Mouse (Mus musculus) cerebellum, adult 2 months (tissue): Measurements from ENCODE around the gene Slc25a19. TPM values are rescaled to one million over a fixed set of nuclear protein-coding genes. Genes with fewer than 3 reads are reported as not detected.
A peak's percentile ranks its signal among the peaks of the same experiment; 100 is the strongest.

Source experiments
- DNase-seq, 2 experiments: peaks; one replicate each; pipeline ENCODE4 v3.0.0; 2021
- H3K27ac ChIP-seq: fragments of 200-500 bp; 2 replicates; pipeline ENCODE4 v1.5.1; 2012; ENCODE audit warnings: low read length, control low read depth, inconsistent platforms; ENCODE audit not compliant: insufficient read depth
- H3K27me3 ChIP-seq: fragments of 200-500 bp; 2 replicates; pipeline ENCODE4 v1.6.1; 2012; ENCODE audit warnings: inconsistent platforms, mild to moderate bottlenecking, low read length, moderate library complexity; ENCODE audit not compliant: control insufficient read depth, insufficient read depth
- H3K4me1 ChIP-seq: fragments of 200-500 bp; 2 replicates; pipeline ENCODE4 v1.6.1; 2011; ENCODE audit warnings: low read length; ENCODE audit not compliant: control insufficient read depth, insufficient read depth
- H3K4me3 ChIP-seq: fragments of 200-500 bp; replicated peaks from 2 replicates; pipeline ENCODE3; 2011; ENCODE audit warnings: mild to moderate bottlenecking, low read depth, low read length, control low read depth; ENCODE audit not compliant: insufficient read depth
- CTCF ChIP-seq: fragments of 200-500 bp; IDR thresholded peaks from 2 replicates; pipeline ENCODE4 v1.5.1; 2011; ENCODE audit warnings: low read depth, mild to moderate bottlenecking, control low read depth, low read length, moderate library complexity, borderline replicate concordance; ENCODE audit not compliant: insufficient read depth
- POLR2A ChIP-seq: fragments of 200-500 bp; IDR thresholded peaks from 2 replicates; pipeline ENCODE4 v1.6.1; 2011; ENCODE audit warnings: low read length, control low read depth, borderline replicate concordance; ENCODE audit not compliant: insufficient read depth
- WGBS: fragments of 180-500 bp; shearing (Covaris S2); methylation state at CpG from one replicate; pipeline ENCODE4 v1.1.7; 2018; 5-methylcytosine and 5-hydroxymethylcytosine counted together
- polyA plus RNA-seq: library from polyadenylated mRNA; depleted of rRNA; stranded (reverse); fragments of >200 nt; gene quantifications from 2 replicates; pipeline ENCODE4 v1.2.3, GENCODE M21; 2012

The Slc25a19 gene
- polyA plus RNA-seq, 1 experiment: 115 TPM

DNA sequence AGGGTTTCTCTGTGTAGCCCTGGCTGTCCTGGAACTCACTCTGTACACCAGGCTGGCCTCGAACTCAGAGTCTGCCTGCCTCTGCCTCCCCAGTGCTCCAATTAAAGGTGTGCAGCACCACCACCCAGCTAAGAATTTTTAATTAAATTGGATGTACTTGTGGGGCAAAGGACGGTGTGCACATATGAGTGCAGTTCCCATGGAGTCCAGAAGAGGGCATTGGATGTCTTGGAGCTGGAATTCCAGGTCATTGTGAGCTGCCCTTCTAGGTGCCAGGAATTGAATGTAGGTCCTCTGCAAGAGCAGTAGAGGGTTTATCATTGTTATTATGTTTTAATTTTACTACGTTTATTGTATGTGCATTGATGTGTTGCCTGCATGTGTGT, 3.4 kb upstream of the Slc25a19 start:
- peak in 1 of 2 experiments; percentile 42 for DNase-seq

DNA sequence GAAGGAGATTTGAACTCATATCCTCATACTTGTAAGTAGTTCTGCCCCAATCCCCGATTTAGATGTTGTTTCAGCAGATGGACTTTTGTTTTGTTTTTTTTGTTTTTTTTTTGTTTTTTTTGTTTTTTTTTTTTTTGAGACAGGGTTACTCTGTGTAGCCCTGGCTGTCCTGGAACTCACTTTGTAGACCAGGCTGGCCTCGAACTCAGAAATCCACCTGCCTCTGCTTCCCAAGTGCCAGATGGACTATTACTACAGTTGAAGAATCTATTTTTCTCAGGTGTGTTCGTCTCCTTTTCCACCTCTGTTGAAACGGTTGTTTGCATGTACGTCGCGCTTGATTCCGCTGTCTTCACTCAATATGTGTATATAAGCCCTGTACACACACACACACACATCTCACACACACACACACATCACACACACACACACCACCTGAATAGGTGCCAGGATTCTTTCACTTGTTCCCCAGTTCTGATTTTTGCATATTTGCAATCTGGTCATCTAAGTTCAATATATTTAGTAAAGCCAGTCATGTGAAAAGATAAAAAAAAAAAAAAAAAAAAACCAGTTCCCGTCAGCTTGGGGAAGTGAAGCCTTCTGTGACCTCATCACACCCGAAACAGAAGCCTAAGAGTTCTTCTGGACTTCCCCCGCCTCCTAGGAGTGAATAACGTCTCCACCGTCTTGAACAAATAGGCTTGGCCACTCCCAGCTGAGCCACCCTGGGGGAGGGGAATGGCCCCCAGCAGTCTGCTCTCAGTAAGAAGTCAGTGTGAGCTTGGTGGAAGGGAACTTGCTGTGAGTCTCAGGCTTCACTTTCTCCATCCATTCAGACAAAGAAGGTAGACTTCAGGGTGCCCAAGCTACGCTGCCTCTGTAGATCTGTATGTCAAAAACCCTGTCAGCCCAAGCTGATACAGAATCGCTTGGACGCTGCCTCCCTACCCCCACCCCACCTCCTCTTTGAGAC, 2.7 kb upstream of the Slc25a19 start:
- H3K4me1 ChIP-seq: no peaks in the 10 kb centered on the region; the same call in 1 of the 2 replicates
- no peak for DNase-seq
- H3K27me3 ChIP-seq: no peaks in the 10 kb centered on the region
- no peak overlapping the region for H3K27ac ChIP-seq
- 50% methylated on average over 16 of the region's 16 CpGs for WGBS
- H3K4me3 ChIP-seq: no peak overlapping the region
- TF ChIP-seq POLR2A (no peak), CTCF (no peak)

More for the DNA sequence above, 3.4 kb upstream of the Slc25a19 start:
- H3K4me3 ChIP-seq: no peak overlapping the region
- TF ChIP-seq CTCF (peak; percentile 66), POLR2A (no peak)
- no peaks in the 10 kb centered on the region for H3K4me1 ChIP-seq
- no peak overlapping the region for H3K27ac ChIP-seq
- no peaks in the 10 kb centered on the region for H3K27me3 ChIP-seq
- 22% methylated on average over 3 of the region's 3 CpGs for WGBS

DNA sequence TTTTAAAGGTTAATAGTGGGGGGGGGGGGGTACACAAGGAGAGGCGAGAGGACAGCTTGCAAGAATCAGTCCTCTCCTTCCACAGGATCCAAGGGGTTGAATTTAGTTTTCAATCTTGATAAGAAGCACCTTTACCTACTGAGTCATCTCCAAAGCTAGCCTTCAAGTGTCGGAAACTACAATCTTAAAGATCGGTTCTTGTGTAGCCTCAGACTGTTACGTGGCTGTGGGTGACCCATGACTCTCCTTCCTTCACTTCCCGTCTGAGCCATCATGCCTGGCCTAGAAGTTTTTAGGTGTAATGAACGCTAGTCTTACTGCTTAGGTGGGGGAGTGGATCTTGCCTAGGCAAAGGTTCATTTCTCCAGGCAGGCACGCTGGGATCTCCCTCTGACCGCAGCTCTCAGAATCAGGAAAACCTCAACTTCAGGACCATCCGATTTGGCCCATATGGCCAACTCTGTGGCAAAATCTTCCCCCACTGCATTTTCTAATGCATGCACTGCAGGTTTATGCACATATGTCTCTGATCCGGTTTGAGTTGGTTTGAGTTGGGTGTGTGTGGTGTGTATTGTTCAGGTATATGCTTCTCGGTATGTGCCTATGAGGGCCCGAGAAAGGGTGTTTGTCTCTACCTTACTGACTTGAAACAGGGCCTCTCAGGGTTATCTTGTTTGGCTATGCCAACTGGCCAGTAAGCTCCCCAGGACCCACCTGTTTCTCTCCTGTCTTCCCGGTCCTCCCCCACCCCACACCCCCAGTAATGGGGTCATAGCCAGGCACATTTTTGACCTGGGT, 1.8 kb upstream of the Slc25a19 start:
- TF ChIP-seq CTCF (no peak), POLR2A (no peak)
- DNase-seq: no peak
- H3K4me1 ChIP-seq: no peaks in the 10 kb centered on the region; the same call in 1 of the 2 replicates
- WGBS: 84% methylated on average over 13 of the region's 13 CpGs
- H3K27ac ChIP-seq: no peak overlapping the region
- no peak overlapping the region for H3K4me3 ChIP-seq
- H3K27me3 ChIP-seq: no peaks in the 10 kb centered on the region

DNA sequence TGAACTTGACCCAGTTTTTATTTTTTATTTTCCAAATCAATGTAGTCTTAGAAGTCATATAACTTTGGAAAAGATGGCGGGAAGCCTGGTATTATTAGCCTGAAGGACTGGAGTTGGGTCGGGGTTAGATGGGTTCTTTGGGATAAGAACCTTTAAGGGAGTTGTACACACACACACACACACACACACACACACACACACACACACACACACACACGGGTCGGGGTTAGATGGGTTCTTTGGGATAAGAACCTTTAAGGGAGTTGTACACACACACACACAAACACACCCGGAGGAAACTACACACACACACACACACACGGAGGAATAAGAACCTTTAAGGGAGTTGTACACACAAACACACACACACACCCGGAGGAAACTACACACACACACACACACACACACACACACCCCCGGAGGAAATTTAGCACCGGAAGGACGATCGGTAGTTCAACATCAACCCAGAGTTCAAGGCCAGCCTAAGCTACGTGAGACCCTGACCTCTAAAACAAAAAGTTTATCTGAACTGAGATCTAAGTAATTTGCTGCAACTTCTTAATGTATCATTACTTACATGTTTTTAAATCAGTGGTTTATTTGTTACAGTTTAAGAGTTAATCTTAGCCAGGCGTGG, 488 bp upstream of the Slc25a19 start:
- Histone ChIP-seq H3K27me3 (no peaks in the 10 kb centered on the region), H3K4me3 (peak overlapping the region; percentile 25), H3K27ac (no peak overlapping the region), H3K4me1 (no peaks in the 10 kb centered on the region; the same call in 1 of the 2 replicates)
- WGBS: 48% methylated on average over 13 of the region's 13 CpGs
- no peak for DNase-seq
- TF ChIP-seq CTCF (no peak), POLR2A (no peak)

DNA sequence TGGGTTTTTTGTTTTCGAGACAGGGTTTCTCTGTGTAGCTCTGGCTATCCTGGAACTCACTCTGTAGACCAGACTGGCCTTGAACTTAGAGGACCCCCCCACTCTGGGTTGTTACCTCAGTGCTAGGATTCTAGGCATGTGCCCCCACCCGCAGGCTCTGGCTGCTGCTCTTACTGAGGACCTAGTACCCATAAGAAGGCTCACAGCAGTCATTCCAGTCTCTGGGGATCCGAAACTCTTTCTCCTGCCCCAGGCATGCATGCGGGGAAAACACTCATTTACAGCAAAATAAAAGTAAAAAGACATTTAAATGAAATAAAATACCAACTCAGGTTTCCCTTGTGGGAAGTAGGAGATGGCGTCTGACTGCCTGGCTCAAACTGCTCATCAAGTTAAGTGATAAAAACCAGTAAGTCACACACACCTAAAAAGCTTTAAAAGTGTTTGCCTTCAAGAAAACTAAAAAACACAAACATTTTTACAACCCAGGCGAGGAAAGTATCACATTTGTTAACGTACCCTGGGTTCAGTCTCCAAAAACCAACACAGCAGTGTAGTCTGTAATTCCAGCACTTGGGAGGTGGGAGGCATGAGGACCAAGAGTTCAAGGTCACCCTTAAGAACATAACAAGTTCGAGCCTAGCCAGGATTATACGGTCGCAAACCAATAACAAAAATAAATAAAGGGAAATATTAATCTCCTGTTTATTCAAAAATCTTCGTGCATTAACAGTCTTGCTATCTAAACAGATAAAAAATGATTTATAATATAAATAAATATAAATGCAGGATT, 1.1 kb downstream of the Slc25a19 start:
- no peak for DNase-seq
- TF ChIP-seq CTCF (no peak), POLR2A (no peak)
- Histone ChIP-seq H3K27ac (no peak overlapping the region), H3K4me1 (no peaks in the 10 kb centered on the region; the same call in 1 of the 2 replicates), H3K27me3 (no peaks in the 10 kb centered on the region), H3K4me3 (peak overlapping the region; percentile 80)
- WGBS: 52% methylated on average over 11 of the region's 11 CpGs

DNA sequence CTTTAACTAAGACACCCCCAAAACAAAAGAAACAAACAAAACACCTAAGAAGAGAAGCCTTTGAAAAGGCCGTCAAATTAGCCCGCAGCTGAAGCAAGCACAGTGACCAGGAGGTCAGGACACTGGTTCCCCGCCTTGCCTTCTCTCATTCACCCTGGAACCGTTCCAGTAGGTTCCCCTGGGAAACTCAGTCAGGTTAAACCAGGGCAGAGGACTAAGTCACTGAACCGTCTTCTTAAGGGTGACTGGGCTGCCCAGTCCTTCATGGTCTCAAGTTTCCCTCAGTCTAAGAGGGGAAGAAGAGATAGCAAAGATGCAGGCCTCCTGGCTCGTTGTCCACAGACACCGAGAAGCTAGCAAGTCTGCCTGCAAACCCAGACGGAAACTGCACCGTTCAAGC, 2.2 kb downstream of the Slc25a19 start:
- H3K4me3 ChIP-seq: no peak overlapping the region
- 59% methylated on average over 9 of the region's 9 CpGs for WGBS
- no peaks in the 10 kb centered on the region; the same call in 1 of the 2 replicates for H3K4me1 ChIP-seq
- no peak overlapping the region for H3K27ac ChIP-seq
- TF ChIP-seq CTCF: no peak
- no peak for TF ChIP-seq POLR2A
- no peaks in the 10 kb centered on the region for H3K27me3 ChIP-seq
- DNase-seq: no peak
